Mouse (Mus musculus): ENCODE results near the gene Saa2.
"Not testable (repeated sequence)": the region's sequence is repeated elsewhere in the genome, so short reads cannot be mapped to it uniquely, and the experiment has no call there.

The Saa2 gene

GRCm38 (mm10) chr7:46751490-46751889, at the start of gene Saa2:
Gene Saa2 (plus strand): TSS chr7:46751790.
- DNase-seq (ENCODE audit: low spot score) = no peak

GRCm38 (mm10) chr7:46710390-46710844, 41.2 kb upstream of the Saa2 start, which contains the start of gene Saal1:
Gene Saal1 (minus strand): TSS chr7:46710680.
- peak; percentile 78 for DNase-seq (ENCODE audit: low spot score)

- DNase-seq (ENCODE audit: low spot score) = no peak
Measured at GRCm38 (mm10) chr7:46712250-46712649, 39.3 kb upstream of the Saa2 start.

GRCm38 (mm10) chr7:46714518-46714917, 37.1 kb upstream of the Saa2 start:
- DNase-seq (ENCODE audit: low spot score) = peak; percentile 13

GRCm38 (mm10) chr7:46715600-46715999, 36.0 kb upstream of the Saa2 start, which contains the start of gene Saa3:
Gene Saa3 (minus strand): TSS chr7:46715700.
- DNase-seq (ENCODE audit: low spot score) = no peak

- DNase-seq (ENCODE audit: low spot score) = no peak
Measured at GRCm38 (mm10) chr7:46716897-46717296, 34.7 kb upstream of the Saa2 start.

GRCm38 (mm10) chr7:46718591-46719270, 32.9 kb upstream of the Saa2 start:
- no peak for DNase-seq (ENCODE audit: low spot score)

- no peak for DNase-seq (ENCODE audit: low spot score)
Measured at GRCm38 (mm10) chr7:46719526-46719925, 32.1 kb upstream of the Saa2 start.

- DNase-seq (ENCODE audit: low spot score) = no peak
Measured at GRCm38 (mm10) chr7:46720460-46720859, 31.1 kb upstream of the Saa2 start.

GRCm38 (mm10) chr7:46723354-46723753, 28.2 kb upstream of the Saa2 start:
- DNase-seq (ENCODE audit: low spot score) = no peak

GRCm38 (mm10) chr7:46723849-46724248, 27.7 kb upstream of the Saa2 start:
- no peak for DNase-seq (ENCODE audit: low spot score)

GRCm38 (mm10) chr7:46724396-46724795, 27.2 kb upstream of the Saa2 start:
- DNase-seq (ENCODE audit: low spot score) = no peak

GRCm38 (mm10) chr7:46727584-46727983, 24.0 kb upstream of the Saa2 start:
- no peak for DNase-seq (ENCODE audit: low spot score)

- DNase-seq (ENCODE audit: low spot score) = no peak
Measured at GRCm38 (mm10) chr7:46732458-46732857, 19.1 kb upstream of the Saa2 start, which contains the start of gene Saa4. Gene Saa4 (minus strand): TSS chr7:46732603.

GRCm38 (mm10) chr7:46734983-46735382, 16.6 kb upstream of the Saa2 start:
- no peak for DNase-seq (ENCODE audit: low spot score)

GRCm38 (mm10) chr7:46738561-46739460, 12.8 kb upstream of the Saa2 start:
- no peak for DNase-seq (ENCODE audit: low spot score)

- DNase-seq (ENCODE audit: low spot score) = not testable (repeated sequence)
Measured at GRCm38 (mm10) chr7:46740041-46740440, 11.5 kb upstream of the Saa2 start.

- DNase-seq (ENCODE audit: low spot score) = not testable (repeated sequence)
Measured at GRCm38 (mm10) chr7:46742880-46743279, 8.7 kb upstream of the Saa2 start, which contains the start of gene Saa1. Gene Saa1 (minus strand): TSS chr7:46742980.

GRCm38 (mm10) chr7:46745816-46746215, 5.8 kb upstream of the Saa2 start:
- DNase-seq (ENCODE audit: low spot score) = no peak

GRCm38 (mm10) chr7:46746381-46746780, 5.2 kb upstream of the Saa2 start:
- no peak for DNase-seq (ENCODE audit: low spot score)

- no peak for DNase-seq (ENCODE audit: low spot score)
Measured at GRCm38 (mm10) chr7:46748459-46748858, 3.1 kb upstream of the Saa2 start.

GRCm38 (mm10) chr7:46761049-46761795, 9.6 kb downstream of the Saa2 start:
- DNase-seq (ENCODE audit: low spot score) = no peak

Measured in ovary, postnatal 10 days (tissue).